Mouse (Mus musculus) midbrain, embryonic 12.5 days (tissue): ENCODE results near the gene Pms1. TPM values are rescaled to one million over a fixed set of nuclear protein-coding genes. Genes with fewer than 3 reads are reported as not detected.

ENCODE experiments used
- ATAC-seq: fragments of 200-750 bp; cut with Nextera tagmentation; 2 replicates; pipeline ENCODE4 v1.8.0; 2017; ENCODE audit warnings: low read depth, moderate TSS enrichment, moderate library complexity; ENCODE audit not compliant: low FRiP score
- H3K27ac ChIP-seq: fragments of 300-500 bp; sonication (generic); replicated peaks from 2 replicates; pipeline ENCODE4 v1.5.1; 2016; ENCODE audit warnings: mild to moderate bottlenecking
- H3K27me3 ChIP-seq: fragments of 300-500 bp; sonication (generic); 2 replicates; pipeline ENCODE4 v1.6.1; 2016; ENCODE audit warnings: mild to moderate bottlenecking
- H3K36me3 ChIP-seq: fragments of 300-500 bp; sonication (generic); 2 replicates; pipeline ENCODE4 v1.6.1; 2016
- H3K4me1 ChIP-seq: fragments of 300-500 bp; sonication (generic); 2 replicates; pipeline ENCODE4 v1.6.1; 2016
- H3K4me2 ChIP-seq: fragments of 300-500 bp; sonication (generic); replicated peaks from 2 replicates; pipeline ENCODE4 v1.6.1; 2016; ENCODE audit warnings: mild to moderate bottlenecking, moderate library complexity
- H3K4me3 ChIP-seq: fragments of 300-500 bp; sonication (generic); 2 replicates; pipeline ENCODE4 v1.5.1; 2016; ENCODE audit warnings: mild to moderate bottlenecking
- H3K9ac ChIP-seq: fragments of 300-500 bp; sonication (generic); replicated peaks from 2 replicates; pipeline ENCODE4 v1.6.1; 2016; ENCODE audit warnings: mild to moderate bottlenecking, moderate library complexity
- H3K9me3 ChIP-seq: fragments of 300-500 bp; sonication (generic); 2 replicates; pipeline ENCODE4 v1.6.1; 2016; ENCODE audit warnings: mild to moderate bottlenecking
- WGBS: fragments of 180-500 bp; shearing (Covaris S2); methylation state at CpG from one replicate; pipeline ENCODE4 v1.1.7; 2016; 5-methylcytosine and 5-hydroxymethylcytosine counted together
- polyA plus RNA-seq: library from polyadenylated mRNA; unstranded; fragments of >200 nt; fragmentation: Nextera tagmentation; extraction: Ambion mirVana; gene quantifications from 2 replicates; pipeline ENCODE4 v1.2.1, GENCODE M21; 2016

The Pms1 gene
- polyA plus RNA-seq, 1 experiment from 2014 or later, result 20.9 TPM

GRCm38 (mm10) chr1:53187536-53187935 is 109.3 kb downstream of the Pms1 start, which contains the start of gene 1700019A02Rik:
1700019A02Rik (minus strand) TSS chr1:53187636.
- WGBS, result 95% methylated on average over 8 of the region's 8 CpGs
- Histone ChIP-seq H3K9ac (no peak within 1 kb of the TSS), H3K27ac (no peak within 1 kb of the TSS), H3K36me3 (no peaks in the 10 kb centered on the region), H3K9me3 (no peaks in the 10 kb centered on the region), H3K27me3 (no peaks in the 10 kb centered on the region), H3K4me3 (no peak within 1 kb of the TSS), H3K4me1 (no peaks in the 10 kb centered on the region), H3K4me2 (no peak within 1 kb of the TSS)
- ATAC-seq, result 0 out of 2 replicates have a peak, but pooled peaks have one; percentile 38

GRCm38 (mm10) chr1:53186301-53186700 is 110.5 kb downstream of the Pms1 start:
- ATAC-seq, result no peak
- H3K9ac ChIP-seq, result no peak overlapping the region
- WGBS, result 88% methylated on average over 3 of the region's 3 CpGs
- H3K9me3 ChIP-seq, result no peaks in the 10 kb centered on the region
- H3K27me3 ChIP-seq, result no peaks in the 10 kb centered on the region
- H3K36me3 ChIP-seq, result no peaks in the 10 kb centered on the region
- H3K27ac ChIP-seq, result no peak overlapping the region
- H3K4me1 ChIP-seq, result no peaks in the 10 kb centered on the region
- no peak overlapping the region for H3K4me3 ChIP-seq
- H3K4me2 ChIP-seq, result no peak overlapping the region

- H3K9me3 ChIP-seq, result no peaks in the 10 kb centered on the region
- ATAC-seq, result no peak
- no peaks in the 10 kb centered on the region for H3K4me1 ChIP-seq
- H3K27me3 ChIP-seq, result no peaks in the 10 kb centered on the region
- H3K4me3 ChIP-seq, result no peak overlapping the region
- H3K36me3 ChIP-seq, result no peaks in the 10 kb centered on the region
- WGBS, result 71% methylated on average over 6 of the region's 6 CpGs
- no peak overlapping the region for H3K9ac ChIP-seq
- no peak overlapping the region for H3K4me2 ChIP-seq
- no peak overlapping the region for H3K27ac ChIP-seq
Measured at GRCm38 (mm10) chr1:53157715-53158114, 139.1 kb downstream of the Pms1 start.

Other genes with a start within 250 kb of the Pms1 start
- 0.16 and 0.17 TPM in 2 replicates for gene Mstn, start 235.4 kb downstream of the Pms1 start, polyA plus RNA-seq
- gene 1700019A02Rik, start 109.4 kb downstream of the Pms1 start, polyA plus RNA-seq, result not detected in 2 replicates
- gene Ormdl1, start 77 bp upstream of the Pms1 start, polyA plus RNA-seq, result 77.4 and 82.5 TPM in 2 replicates
- not detected in 2 replicates for gene Gm28778, start 93 bp upstream of the Pms1 start, polyA plus RNA-seq
- 28.3 and 31.6 TPM in 2 replicates for gene Osgepl1, start 16.6 kb upstream of the Pms1 start, polyA plus RNA-seq
- 3.6 TPM in 1 of 2 replicates, not detected in the other for gene Asdurf, start 55.6 kb upstream of the Pms1 start, polyA plus RNA-seq
- gene Gm28551, start 55.6 kb upstream of the Pms1 start, polyA plus RNA-seq, result 1.2 and 1.6 TPM in 2 replicates
- 88.4 and 94.4 TPM in 2 replicates for gene Asnsd1, start 55.7 kb upstream of the Pms1 start, polyA plus RNA-seq